Mouse (Mus musculus) heart, embryonic 10.5 days (tissue): ENCODE data around the gene Fam160a2. TPM values are rescaled to one million over a fixed set of nuclear protein-coding genes. Genes with fewer than 3 reads are reported as not detected.

ENCODE experiments used
- DNase-seq: peaks from one replicate; pipeline ENCODE4 v3.0.0-alpha.2; 2017; ENCODE audit warnings: low spot score
- H3K27ac ChIP-seq: fragments of 300-500 bp; sonication (generic); 2 replicates; pipeline ENCODE4 v1.5.1; 2016; ENCODE audit warnings: mild to moderate bottlenecking
- H3K27me3 ChIP-seq: fragments of 300-500 bp; sonication (generic); 2 replicates; pipeline ENCODE4 v1.6.1; 2016; ENCODE audit warnings: mild to moderate bottlenecking; ENCODE audit not compliant: poor library complexity, insufficient read depth, severe bottlenecking
- H3K36me3 ChIP-seq: fragments of 300-500 bp; sonication (generic); 2 replicates; pipeline ENCODE4 v1.6.1; 2016; ENCODE audit warnings: mild to moderate bottlenecking, moderate library complexity
- H3K4me1 ChIP-seq: fragments of 300-500 bp; sonication (generic); 2 replicates; pipeline ENCODE4 v1.6.1; 2016; ENCODE audit warnings: mild to moderate bottlenecking
- H3K4me3 ChIP-seq: fragments of 300-500 bp; sonication (generic); 2 replicates; pipeline ENCODE4 v1.5.1; 2016; ENCODE audit warnings: mild to moderate bottlenecking, moderate library complexity
- H3K9me3 ChIP-seq: fragments of 300-500 bp; sonication (generic); 2 replicates; pipeline ENCODE4 v1.6.1; 2016; ENCODE audit warnings: mild to moderate bottlenecking, moderate library complexity
- WGBS: fragments of 180-500 bp; shearing (Covaris S2); methylation state at CpG from one replicate; pipeline ENCODE4 v1.1.7; 2016; 5-methylcytosine and 5-hydroxymethylcytosine counted together
- polyA plus RNA-seq: library from polyadenylated mRNA; unstranded; fragments of >200 nt; fragmentation: Nextera tagmentation; extraction: Ambion mirVana; gene quantifications from 2 replicates; pipeline ENCODE4 v1.2.1, GENCODE M21; 2016

The Fam160a2 gene
- polyA plus RNA-seq = 37.6 and 44.4 TPM in 2 replicates

- Histone ChIP-seq H3K27ac (peak within 1 kb of the TSS; percentile 93), H3K4me3 (peak within 1 kb of the TSS; percentile 95), H3K27me3 (no peaks in the 10 kb centered on the region), H3K36me3 (peaks cover 4% of the 10 kb centered on the region; the same call in 1 of the 2 replicates), H3K9me3 (no peaks in the 10 kb centered on the region), H3K4me1 (peaks cover 9% of the 10 kb centered on the region)
- peak; percentile 99 for DNase-seq
- WGBS = under 1% methylated on average over 55 of the region's 55 CpGs
These were observed at the start of gene Fam160a2 for GRCm38 (mm10) chr7:105399935-105400624. Gene Fam160a2 (minus strand): TSS chr7:105400054.

- Histone ChIP-seq H3K4me1 (no peaks in the 10 kb centered on the region), H3K27ac (no peak overlapping the region), H3K4me3 (no peak overlapping the region), H3K36me3 (no peaks in the 10 kb centered on the region), H3K27me3 (no peaks in the 10 kb centered on the region), H3K9me3 (no peaks in the 10 kb centered on the region)
- WGBS = 73% methylated on average over 3 of the region's 3 CpGs
- no peak for DNase-seq
These were observed 45.2 kb upstream of the Fam160a2 start for GRCm38 (mm10) chr7:105445076-105445475.

GRCm38 (mm10) chr7:105441426-105441825 is 41.6 kb upstream of the Fam160a2 start:
- WGBS = 46% methylated on average over 4 of the region's 4 CpGs
- Histone ChIP-seq H3K27me3 (no peaks in the 10 kb centered on the region), H3K27ac (no peak overlapping the region), H3K36me3 (no peaks in the 10 kb centered on the region), H3K9me3 (no peaks in the 10 kb centered on the region), H3K4me3 (no peak overlapping the region), H3K4me1 (0 out of 2 replicates have a peak, but pooled peaks cover 4% of the 10 kb centered on the region)
- DNase-seq = no peak

- Histone ChIP-seq H3K4me3 (no peak overlapping the region), H3K36me3 (no peaks in the 10 kb centered on the region), H3K9me3 (no peaks in the 10 kb centered on the region), H3K4me1 (0 out of 2 replicates have a peak, but pooled peaks cover 4% of the 10 kb centered on the region), H3K27me3 (no peaks in the 10 kb centered on the region), H3K27ac (no peak overlapping the region)
- 57% methylated on average over 7 of the region's 7 CpGs for WGBS
- no peak for DNase-seq
These were observed 38.3 kb upstream of the Fam160a2 start for GRCm38 (mm10) chr7:105437979-105438772.

- WGBS = 67% methylated on average over 22 of the region's 22 CpGs
- no peaks in the 10 kb centered on the region for H3K36me3 ChIP-seq
- DNase-seq = no peak
- H3K4me1 ChIP-seq = 0 out of 2 replicates have a peak, but pooled peaks cover 4% of the 10 kb centered on the region
- no peak overlapping the region for H3K4me3 ChIP-seq
- no peaks in the 10 kb centered on the region for H3K9me3 ChIP-seq
- H3K27ac ChIP-seq = no peak overlapping the region
- H3K27me3 ChIP-seq = peaks cover 18% of the 10 kb centered on the region; the same call in 1 of the 2 replicates
These were observed 34.9 kb upstream of the Fam160a2 start for GRCm38 (mm10) chr7:105434798-105435197.

- 0 out of 2 replicates have a peak, but pooled peaks cover 4% of the 10 kb centered on the region for H3K4me1 ChIP-seq
- no peak overlapping the region for H3K4me3 ChIP-seq
- no peaks in the 10 kb centered on the region for H3K36me3 ChIP-seq
- DNase-seq = no peak
- H3K27me3 ChIP-seq = peaks cover 23% of the 10 kb centered on the region; the same call in 1 of the 2 replicates
- no peaks in the 10 kb centered on the region for H3K9me3 ChIP-seq
- no peak overlapping the region for H3K27ac ChIP-seq
- 79% methylated on average over 17 of the region's 17 CpGs for WGBS
These were observed 34.0 kb upstream of the Fam160a2 start for GRCm38 (mm10) chr7:105433859-105434258.

- no peak overlapping the region for H3K27ac ChIP-seq
- no peaks in the 10 kb centered on the region for H3K36me3 ChIP-seq
- DNase-seq = no peak
- no peaks in the 10 kb centered on the region for H3K4me1 ChIP-seq
- H3K9me3 ChIP-seq = no peaks in the 10 kb centered on the region
- 13% methylated on average over 1 of the region's 1 CpGs for WGBS
- H3K4me3 ChIP-seq = no peak overlapping the region
- peaks cover 40% of the 10 kb centered on the region for H3K27me3 ChIP-seq
These were observed 32.2 kb upstream of the Fam160a2 start for GRCm38 (mm10) chr7:105432058-105432457.

- WGBS = 6% methylated on average over 11 of the region's 11 CpGs
- Histone ChIP-seq H3K9me3 (no peaks in the 10 kb centered on the region), H3K27me3 (peaks cover 72% of the 10 kb centered on the region), H3K27ac (peak overlapping the region; percentile 30; the same call in 1 of the 2 replicates), H3K36me3 (no peaks in the 10 kb centered on the region), H3K4me1 (peaks cover 17% of the 10 kb centered on the region), H3K4me3 (peak overlapping the region; percentile 63)
- no peak for DNase-seq
These were observed 26.2 kb upstream of the Fam160a2 start for GRCm38 (mm10) chr7:105426051-105426450.

- H3K4me1 ChIP-seq = peaks cover 20% of the 10 kb centered on the region
- DNase-seq = no peak
- H3K27me3 ChIP-seq = peaks cover 68% of the 10 kb centered on the region
- H3K36me3 ChIP-seq = no peaks in the 10 kb centered on the region
- H3K27ac ChIP-seq = peak within 1 kb of the TSS; percentile 30; the same call in 1 of the 2 replicates
- H3K4me3 ChIP-seq = peak within 1 kb of the TSS; percentile 63
- 3% methylated on average over 31 of the region's 31 CpGs for WGBS
- no peaks in the 10 kb centered on the region for H3K9me3 ChIP-seq
These were observed 25.7 kb upstream of the Fam160a2 start, which contains the start of gene Cckbr for GRCm38 (mm10) chr7:105425424-105426043. Gene Cckbr (plus strand): TSS chr7:105425731.

- peaks cover 63% of the 10 kb centered on the region for H3K27me3 ChIP-seq
- H3K27ac ChIP-seq = no peak overlapping the region
- H3K4me1 ChIP-seq = peaks cover 20% of the 10 kb centered on the region
- 12% methylated on average over 5 of the region's 5 CpGs for WGBS
- DNase-seq = no peak
- no peaks in the 10 kb centered on the region for H3K36me3 ChIP-seq
- H3K4me3 ChIP-seq = no peak overlapping the region
- no peaks in the 10 kb centered on the region for H3K9me3 ChIP-seq
These were observed 24.5 kb upstream of the Fam160a2 start for GRCm38 (mm10) chr7:105424368-105424767.

- Histone ChIP-seq H3K27me3 (peaks cover 31% of the 10 kb centered on the region), H3K4me3 (no peak overlapping the region), H3K9me3 (no peaks in the 10 kb centered on the region), H3K27ac (no peak overlapping the region), H3K4me1 (peaks cover 15% of the 10 kb centered on the region), H3K36me3 (no peaks in the 10 kb centered on the region)
- 42% methylated on average over 2 of the region's 2 CpGs for WGBS
- DNase-seq = no peak
These were observed 21.0 kb upstream of the Fam160a2 start for GRCm38 (mm10) chr7:105420903-105421302.

- Histone ChIP-seq H3K36me3 (no peaks in the 10 kb centered on the region), H3K27me3 (peaks cover 4% of the 10 kb centered on the region; the same call in 1 of the 2 replicates), H3K27ac (no peak overlapping the region), H3K4me1 (0 out of 2 replicates have a peak, but pooled peaks cover 5% of the 10 kb centered on the region), H3K4me3 (no peak overlapping the region), H3K9me3 (no peaks in the 10 kb centered on the region)
- WGBS = 76% methylated on average over 5 of the region's 5 CpGs
- DNase-seq = no peak
These were observed 18.3 kb upstream of the Fam160a2 start for GRCm38 (mm10) chr7:105418106-105418505.
